Mouse (Mus musculus) embryonic facial prominence, embryonic 12.5 days (tissue): ENCODE data around the gene Eif3a. TPM values are rescaled to one million over a fixed set of nuclear protein-coding genes. Genes with fewer than 3 reads are reported as not detected.

ENCODE experiments used
- ATAC-seq: fragments of 200-750 bp; cut with Nextera tagmentation; 2 replicates; pipeline ENCODE4 v1.8.0; 2017; ENCODE audit not compliant: insufficient number of reproducible peaks, insufficient read depth, low FRiP score, low TSS enrichment
- H3K27ac ChIP-seq: fragments of 300-500 bp; sonication (generic); 2 replicates; pipeline ENCODE4 v1.5.1; 2016; ENCODE audit warnings: mild to moderate bottlenecking
- H3K27me3 ChIP-seq: fragments of 300-500 bp; sonication (generic); 2 replicates; pipeline ENCODE4 v1.6.1; 2016; ENCODE audit warnings: mild to moderate bottlenecking, moderate library complexity
- H3K36me3 ChIP-seq: fragments of 300-500 bp; sonication (generic); 2 replicates; pipeline ENCODE4 v1.6.1; 2016; ENCODE audit warnings: mild to moderate bottlenecking
- H3K4me1 ChIP-seq: fragments of 300-500 bp; sonication (generic); 2 replicates; pipeline ENCODE4 v1.6.1; 2016
- H3K4me2 ChIP-seq: fragments of 300-500 bp; sonication (generic); replicated peaks from 2 replicates; pipeline ENCODE4 v1.6.1; 2016; ENCODE audit warnings: mild to moderate bottlenecking, moderate library complexity
- H3K4me3 ChIP-seq: fragments of 300-500 bp; sonication (generic); 2 replicates; pipeline ENCODE4 v1.5.1; 2016; ENCODE audit warnings: mild to moderate bottlenecking
- H3K9ac ChIP-seq: fragments of 300-500 bp; sonication (generic); 2 replicates; pipeline ENCODE4 v1.6.1; 2016; ENCODE audit warnings: mild to moderate bottlenecking, moderate library complexity
- H3K9me3 ChIP-seq: fragments of 300-500 bp; sonication (generic); 2 replicates; pipeline ENCODE4 v1.6.1; 2016; ENCODE audit warnings: mild to moderate bottlenecking, moderate library complexity
- WGBS: fragments of 180-500 bp; shearing (Covaris S2); methylation state at CpG from one replicate; pipeline ENCODE4 v1.1.7; 2016; 5-methylcytosine and 5-hydroxymethylcytosine counted together
- polyA plus RNA-seq: library from polyadenylated mRNA; unstranded; fragments of >200 nt; fragmentation: Nextera tagmentation; extraction: Ambion mirVana; gene quantifications from 2 replicates; pipeline ENCODE4 v1.2.1, GENCODE M21; 2016

Gene Eif3a
- polyA plus RNA-seq, 1 experiment from 2014 or later: 150 TPM

DNA sequence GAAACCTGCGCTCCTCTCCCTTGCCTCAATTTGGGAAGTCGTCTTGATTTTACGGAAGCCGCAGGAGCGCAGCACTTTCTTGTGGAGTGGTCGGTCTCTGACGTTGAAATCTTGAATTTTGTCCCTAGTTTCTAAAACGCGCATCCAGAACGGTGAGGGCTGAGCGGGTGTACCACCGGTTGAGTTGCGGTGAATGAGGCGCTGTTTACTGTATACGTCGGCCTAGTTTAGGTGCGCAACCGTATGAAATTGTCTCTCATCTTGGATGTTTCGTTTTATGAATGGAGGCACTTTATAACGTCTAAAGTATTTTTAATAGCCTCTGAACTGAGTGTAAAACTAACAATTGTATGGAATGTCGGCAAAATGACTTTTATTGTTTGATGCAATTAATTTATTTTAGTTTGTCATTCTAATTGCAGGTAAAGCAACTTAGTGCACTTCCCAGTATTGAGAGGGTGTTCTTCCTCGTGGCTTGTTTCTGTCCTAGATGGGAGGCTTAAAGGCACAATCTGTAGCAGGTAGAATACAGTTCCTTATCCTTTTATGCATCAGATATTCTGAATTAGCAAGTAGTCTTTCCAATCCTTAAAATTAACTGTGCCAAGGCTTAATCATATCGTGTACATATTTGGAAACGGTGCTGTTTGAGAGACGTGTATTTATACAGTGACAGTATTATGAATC, 33.2 kb downstream of the Eif3a start:
- ATAC-seq: no peak
- H3K27me3 ChIP-seq: 0 out of 2 replicates have a peak, but pooled peaks cover 8% of the 10 kb centered on the region
- H3K9ac ChIP-seq: peak overlapping the region; percentile 73
- 7% methylated on average over 25 of the region's 25 CpGs for WGBS
- peaks cover 7% of the 10 kb centered on the region; the same call in 1 of the 2 replicates for H3K4me1 ChIP-seq
- peaks cover 13% of the 10 kb centered on the region; the same call in 1 of the 2 replicates for H3K36me3 ChIP-seq
- H3K4me2 ChIP-seq: peak overlapping the region; percentile 99
- H3K9me3 ChIP-seq: no peaks in the 10 kb centered on the region
- H3K27ac ChIP-seq: no peak overlapping the region
- H3K4me3 ChIP-seq: peak overlapping the region; percentile 77

GRCm38 (mm10) chr19:60756192-60757098, 34.0 kb downstream of the Eif3a start:
- peak overlapping the region; percentile 99 for H3K4me2 ChIP-seq
- 0 out of 2 replicates have a peak, but pooled peaks cover 8% of the 10 kb centered on the region for H3K27me3 ChIP-seq
- peak overlapping the region; percentile 50; the same call in 1 of the 2 replicates for H3K27ac ChIP-seq
- H3K9ac ChIP-seq: peak overlapping the region; percentile 73
- peak; percentile 67 for ATAC-seq
- peaks cover 7% of the 10 kb centered on the region; the same call in 1 of the 2 replicates for H3K4me1 ChIP-seq
- WGBS: under 1% methylated on average over 114 of the region's 115 CpGs
- peak overlapping the region; percentile 77 for H3K4me3 ChIP-seq
- peaks cover 9% of the 10 kb centered on the region; the same call in 1 of the 2 replicates for H3K36me3 ChIP-seq
- H3K9me3 ChIP-seq: no peaks in the 10 kb centered on the region

DNA sequence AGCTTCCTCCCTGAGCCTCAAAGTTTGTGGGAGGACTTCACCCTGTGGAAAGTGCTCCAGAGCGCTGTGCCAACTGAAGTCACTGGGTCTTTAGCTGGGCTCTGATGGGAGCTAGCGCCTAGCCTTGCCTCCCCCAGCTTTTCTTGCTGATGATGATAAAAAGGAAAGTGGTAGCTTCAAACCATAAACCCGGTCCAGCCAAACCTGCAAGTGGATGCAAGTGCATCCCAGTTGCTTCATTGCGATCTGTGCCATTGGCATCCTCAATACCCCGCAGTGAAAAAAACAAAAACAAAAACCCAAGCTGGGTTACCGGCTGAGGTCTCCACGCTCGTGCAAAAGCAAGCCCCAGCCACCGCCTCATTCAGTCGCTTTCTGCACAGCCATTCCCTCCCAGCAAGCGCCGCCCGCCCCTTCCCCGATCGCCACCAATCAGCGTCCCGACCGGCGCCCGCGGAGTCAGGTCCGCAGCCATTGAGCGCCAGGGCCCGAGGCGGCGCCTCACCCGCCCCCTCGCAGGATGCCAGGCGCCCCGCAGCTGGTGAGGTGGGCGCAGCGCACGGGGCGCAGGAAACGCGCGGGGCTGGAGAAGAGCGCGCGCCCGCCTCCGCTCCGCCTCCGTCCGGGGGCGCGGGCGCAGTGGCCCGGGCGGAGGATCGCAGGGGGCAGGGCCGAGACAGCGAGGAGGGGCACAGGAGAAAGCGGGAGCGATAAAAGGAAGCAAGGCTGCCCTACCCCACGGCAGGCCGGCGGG, 34.8 kb downstream of the Eif3a start, which contains the start of gene Nanos1:
Nanos1 (plus strand) TSS at position 550 of the 754 bp plus-strand sequence.
- WGBS: under 1% methylated on average over 56 of the region's 58 CpGs
- H3K4me1 ChIP-seq: peaks cover 7% of the 10 kb centered on the region; the same call in 1 of the 2 replicates
- H3K4me2 ChIP-seq: peak within 1 kb of the TSS; percentile 99
- peak; percentile 93 for ATAC-seq
- H3K27me3 ChIP-seq: 0 out of 2 replicates have a peak, but pooled peaks cover 8% of the 10 kb centered on the region
- peak within 1 kb of the TSS; percentile 73 for H3K9ac ChIP-seq
- H3K27ac ChIP-seq: peak within 1 kb of the TSS; percentile 50; the same call in 1 of the 2 replicates
- H3K9me3 ChIP-seq: no peaks in the 10 kb centered on the region
- peaks cover 7% of the 10 kb centered on the region; the same call in 1 of the 2 replicates for H3K36me3 ChIP-seq
- peak within 1 kb of the TSS; percentile 77 for H3K4me3 ChIP-seq

DNA sequence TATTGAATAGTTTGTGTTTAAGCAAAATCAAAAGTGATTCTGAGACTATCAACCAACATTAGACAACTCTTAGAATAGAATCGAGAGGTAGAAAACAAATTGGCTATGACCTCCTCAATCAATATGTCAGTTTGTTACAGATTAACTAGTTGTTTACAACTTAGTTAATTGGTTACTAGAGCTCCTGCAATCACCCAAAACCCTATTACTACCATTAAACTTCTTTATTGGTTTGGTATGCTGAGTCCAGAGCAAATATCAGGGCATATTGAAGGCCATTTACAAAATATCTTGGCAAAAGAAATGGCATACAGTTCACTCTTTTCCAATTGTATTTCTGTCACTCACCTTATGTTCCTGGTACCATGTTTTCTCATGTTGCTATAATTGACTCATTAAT, 42.7 kb downstream of the Eif3a start:
- WGBS: 85% methylated on average over 1 of the region's 1 CpGs
- ATAC-seq: no peak

DNA sequence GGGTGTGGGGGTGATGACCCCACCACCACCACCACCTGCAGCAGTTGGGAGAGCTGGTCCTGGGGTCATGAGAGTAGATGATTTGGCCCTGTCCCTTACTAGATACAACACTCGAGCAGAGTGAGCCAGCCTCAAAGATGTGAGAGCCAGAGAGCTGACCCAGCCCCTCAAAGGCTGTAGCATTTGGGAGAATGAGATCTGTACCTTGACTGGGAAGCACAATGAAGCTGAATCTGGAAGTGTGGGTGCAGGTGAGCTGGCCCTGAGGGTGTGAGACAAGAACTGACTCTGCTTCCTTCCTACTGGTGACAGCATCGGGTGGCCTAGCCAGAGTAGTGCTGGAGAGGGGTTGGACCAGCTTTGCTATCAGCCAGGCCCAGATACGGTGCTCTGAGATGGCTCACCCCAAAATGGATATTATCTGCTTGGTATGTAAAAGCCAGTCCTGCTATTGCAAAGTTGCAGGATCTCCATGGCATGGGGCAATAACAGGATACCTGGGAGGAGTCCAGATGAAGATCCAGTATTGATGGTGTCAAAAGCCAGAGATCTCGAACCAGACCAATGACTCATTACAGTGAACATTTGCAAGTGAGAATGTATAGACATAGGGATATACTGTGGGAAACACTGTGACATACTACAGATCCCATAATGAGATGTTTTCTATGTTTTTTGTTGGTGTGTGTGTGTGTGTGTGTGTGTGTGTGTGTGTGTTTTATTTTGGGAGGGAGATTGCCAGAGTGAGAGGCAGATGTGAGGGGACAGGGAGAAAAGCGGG, 46.5 kb downstream of the Eif3a start:
- Histone ChIP-seq H3K4me2 (no peak overlapping the region), H3K36me3 (no peaks in the 10 kb centered on the region), H3K4me1 (no peaks in the 10 kb centered on the region), H3K4me3 (no peak overlapping the region), H3K9me3 (no peaks in the 10 kb centered on the region), H3K27me3 (no peaks in the 10 kb centered on the region), H3K27ac (no peak overlapping the region), H3K9ac (no peak overlapping the region)
- no peak for ATAC-seq
- 69% methylated on average over 5 of the region's 5 CpGs for WGBS

More for the DNA sequence above, 42.7 kb downstream of the Eif3a start:
- Histone ChIP-seq H3K36me3 (no peaks in the 10 kb centered on the region), H3K9me3 (no peaks in the 10 kb centered on the region), H3K27me3 (no peaks in the 10 kb centered on the region), H3K9ac (no peak overlapping the region), H3K4me3 (no peak overlapping the region), H3K4me1 (no peaks in the 10 kb centered on the region), H3K27ac (no peak overlapping the region), H3K4me2 (no peak overlapping the region)

- H3K4me1 ChIP-seq: no peaks in the 10 kb centered on the region
- no peaks in the 10 kb centered on the region for H3K9me3 ChIP-seq
- no peak overlapping the region for H3K4me3 ChIP-seq
- H3K36me3 ChIP-seq: no peaks in the 10 kb centered on the region
- no peak overlapping the region for H3K4me2 ChIP-seq
- no peaks in the 10 kb centered on the region for H3K27me3 ChIP-seq
- no peak overlapping the region for H3K9ac ChIP-seq
- ATAC-seq: no peak
- WGBS: 70% methylated on average over 1 of the region's 1 CpGs
- H3K27ac ChIP-seq: no peak overlapping the region
These were observed 49.9 kb downstream of the Eif3a start for GRCm38 (mm10) chr19:60740560-60740959.

GRCm38 (mm10) chr19:60731966-60732365, 58.5 kb downstream of the Eif3a start:
- H3K9me3 ChIP-seq: no peaks in the 10 kb centered on the region
- H3K4me3 ChIP-seq: no peak overlapping the region
- no peak overlapping the region for H3K27ac ChIP-seq
- 89% methylated on average over 1 of the region's 1 CpGs for WGBS
- ATAC-seq: no peak
- H3K9ac ChIP-seq: no peak overlapping the region
- H3K4me2 ChIP-seq: no peak overlapping the region
- no peaks in the 10 kb centered on the region for H3K4me1 ChIP-seq
- no peaks in the 10 kb centered on the region for H3K27me3 ChIP-seq
- no peaks in the 10 kb centered on the region for H3K36me3 ChIP-seq

DNA sequence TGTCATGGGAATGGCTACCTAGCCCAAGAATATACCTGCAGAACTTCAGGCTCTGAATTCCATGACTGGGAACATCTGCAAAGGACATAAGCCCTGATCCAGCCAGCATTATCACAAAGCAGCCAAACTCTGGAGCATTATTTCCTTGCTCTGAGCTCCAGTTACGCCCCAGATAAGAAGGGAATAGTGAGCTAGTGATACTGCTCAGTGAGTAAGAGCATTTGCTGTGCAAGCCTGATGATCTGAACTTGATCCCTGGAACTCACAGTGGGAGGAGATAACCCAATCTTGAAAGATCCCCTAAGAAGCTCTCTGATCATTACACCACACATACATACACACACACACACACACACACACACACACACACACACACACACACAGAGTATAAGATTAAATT, 59.2 kb downstream of the Eif3a start:
- ATAC-seq: no peak
- 65% methylated on average over 1 of the region's 1 CpGs for WGBS
- Histone ChIP-seq H3K27me3 (no peaks in the 10 kb centered on the region), H3K4me1 (no peaks in the 10 kb centered on the region), H3K9me3 (no peaks in the 10 kb centered on the region), H3K36me3 (no peaks in the 10 kb centered on the region), H3K4me2 (no peak overlapping the region), H3K4me3 (no peak overlapping the region), H3K9ac (no peak overlapping the region), H3K27ac (no peak overlapping the region)

GRCm38 (mm10) chr19:60730281-60730852, 60.1 kb downstream of the Eif3a start:
- Histone ChIP-seq H3K9ac (no peak overlapping the region), H3K9me3 (no peaks in the 10 kb centered on the region), H3K4me3 (no peak overlapping the region), H3K4me1 (no peaks in the 10 kb centered on the region), H3K27ac (no peak overlapping the region), H3K36me3 (no peaks in the 10 kb centered on the region), H3K4me2 (no peak overlapping the region), H3K27me3 (no peaks in the 10 kb centered on the region)
- no peak for ATAC-seq
- WGBS: 54% methylated on average over 2 of the region's 2 CpGs

GRCm38 (mm10) chr19:60716381-60716780, 74.1 kb downstream of the Eif3a start:
- Histone ChIP-seq H3K27ac (no peak overlapping the region), H3K27me3 (no peaks in the 10 kb centered on the region), H3K4me2 (no peak overlapping the region), H3K4me3 (no peak overlapping the region), H3K9me3 (no peaks in the 10 kb centered on the region), H3K9ac (no peak overlapping the region), H3K4me1 (no peaks in the 10 kb centered on the region), H3K36me3 (no peaks in the 10 kb centered on the region)
- ATAC-seq: no peak
- 93% methylated on average over 2 of the region's 2 CpGs for WGBS
